Mouse (Mus musculus) heart, embryonic 14.5 days (tissue): Measurements from ENCODE around the gene Ttc21b. TPM values are rescaled to one million over a fixed set of nuclear protein-coding genes. Genes with fewer than 3 reads are reported as not detected.
"Not testable (repeated sequence)": the region's sequence is repeated elsewhere in the genome, so short reads cannot be mapped to it uniquely, and the experiment has no call there.

Experiments used
- ATAC-seq: fragments of 200-750 bp; cut with Nextera tagmentation; 2 replicates; pipeline ENCODE4 v1.8.0; 2017; ENCODE audit warnings: low read depth, moderate TSS enrichment; ENCODE audit not compliant: insufficient number of reproducible peaks, insufficient read depth, low FRiP score
- H3K27ac ChIP-seq, 2 experiments: fragments of 200-500 bp in 1 of 2; fragments of 300-500 bp in 1 of 2; sonication (generic) in 1 of 2; replicated peaks in 1 of 2; 2 replicates each; pipeline ENCODE4 v1.5.1; 2012 to 2014; ENCODE audit warnings: low read depth in 2 of 2, low read length in 2 of 2, control low read depth in 1 of 2, mild to moderate bottlenecking in 1 of 2, mixed read lengths in 1 of 2; ENCODE audit not compliant: control insufficient read depth in 1 of 2, insufficient read depth in 1 of 2
- H3K27me3 ChIP-seq: fragments of 300-500 bp; sonication (generic); 2 replicates; pipeline ENCODE4 v1.6.1; 2014; ENCODE audit warnings: mild to moderate bottlenecking, low read length, control low read depth; ENCODE audit not compliant: control insufficient read depth, insufficient read depth
- H3K36me3 ChIP-seq: fragments of 300-500 bp; sonication (generic); 2 replicates; pipeline ENCODE4 v1.6.1; 2014; ENCODE audit warnings: mild to moderate bottlenecking, control low read depth, low read length, mixed read lengths; ENCODE audit not compliant: control insufficient read depth, insufficient read depth
- H3K4me1 ChIP-seq, 2 experiments: fragments of 200-500 bp in 1 of 2; fragments of 300-500 bp in 1 of 2; sonication (generic) in 1 of 2; 2 replicates each; pipeline ENCODE4 v1.6.1; 2012 to 2014; ENCODE audit warnings: low read length in 2 of 2, control low read depth in 1 of 2, mixed read lengths in 1 of 2; ENCODE audit not compliant: control insufficient read depth in 2 of 2, insufficient read depth in 2 of 2
- H3K4me2 ChIP-seq: fragments of 300-500 bp; sonication (generic); 2 replicates; pipeline ENCODE4 v1.6.1; 2014; ENCODE audit warnings: mild to moderate bottlenecking, low read length
- H3K4me3 ChIP-seq, 2 experiments: fragments of 200-500 bp in 1 of 2; fragments of 300-500 bp in 1 of 2; sonication (generic) in 1 of 2; 2 replicates each; pipeline ENCODE4 v1.5.1; 2012 to 2014; ENCODE audit warnings: low read length in 2 of 2, mild to moderate bottlenecking in 2 of 2, control low read depth in 1 of 2, low read depth in 1 of 2, moderate library complexity in 1 of 2; ENCODE audit not compliant: control insufficient read depth in 1 of 2, insufficient read depth in 1 of 2
- H3K9ac ChIP-seq: fragments of 300-500 bp; sonication (generic); 2 replicates; pipeline ENCODE4 v1.6.1; 2014; ENCODE audit warnings: mild to moderate bottlenecking, low read length
- H3K9me3 ChIP-seq: fragments of 300-500 bp; sonication (generic); 2 replicates; pipeline ENCODE4 v1.6.1; 2016; ENCODE audit warnings: low read length, control low read depth; ENCODE audit not compliant: control insufficient read depth
- WGBS: fragments of 180-500 bp; shearing (Covaris S2); extraction: QIAGEN DNeasy Blood & Tissue Kit; methylation state at CpG from one replicate; pipeline ENCODE4 v1.1.7; 2014; 5-methylcytosine and 5-hydroxymethylcytosine counted together
- polyA plus RNA-seq: library from polyadenylated mRNA; unstranded; fragments of >200 nt; fragmentation: Nextera tagmentation; extraction: Ambion mirVana; gene quantifications from 2 replicates; pipeline ENCODE4 v1.2.1, GENCODE M21; 2014

Ttc21b gene
- polyA plus RNA-seq, 1 experiment from 2014 or later: 6.0 TPM

DNA sequence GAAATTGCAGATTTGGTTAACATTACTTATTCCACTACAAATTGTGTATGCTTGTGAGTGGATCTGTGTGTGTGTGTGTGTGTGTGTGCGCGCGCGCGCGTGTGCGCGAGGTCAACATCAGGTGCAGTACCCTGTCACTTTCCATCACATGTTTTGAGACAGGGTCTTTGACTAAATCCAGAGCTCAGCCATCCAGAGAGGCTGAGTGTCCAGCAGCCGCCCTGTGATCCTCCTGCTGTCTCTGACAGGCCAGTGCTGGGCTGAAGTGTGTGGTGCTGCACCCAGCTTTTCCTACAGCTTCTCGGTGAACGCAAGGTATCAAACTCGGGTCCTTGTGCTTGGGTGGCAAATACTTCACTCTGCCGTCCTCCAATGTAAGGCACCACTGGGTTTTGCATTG is 47.1 kb downstream of the Ttc21b start:
- Histone ChIP-seq H3K27me3 (no peaks in the 10 kb centered on the region), H3K9ac (no peak overlapping the region), H3K36me3 (peaks cover 25% of the 10 kb centered on the region), H3K4me3 (no peak overlapping the region), H3K4me2 (no peak overlapping the region), H3K4me1 (no peaks in the 10 kb centered on the region), H3K27ac (no peak overlapping the region), H3K9me3 (no peaks in the 10 kb centered on the region)
- no peak for ATAC-seq
- 92% methylated on average over 13 of the region's 13 CpGs for WGBS

DNA sequence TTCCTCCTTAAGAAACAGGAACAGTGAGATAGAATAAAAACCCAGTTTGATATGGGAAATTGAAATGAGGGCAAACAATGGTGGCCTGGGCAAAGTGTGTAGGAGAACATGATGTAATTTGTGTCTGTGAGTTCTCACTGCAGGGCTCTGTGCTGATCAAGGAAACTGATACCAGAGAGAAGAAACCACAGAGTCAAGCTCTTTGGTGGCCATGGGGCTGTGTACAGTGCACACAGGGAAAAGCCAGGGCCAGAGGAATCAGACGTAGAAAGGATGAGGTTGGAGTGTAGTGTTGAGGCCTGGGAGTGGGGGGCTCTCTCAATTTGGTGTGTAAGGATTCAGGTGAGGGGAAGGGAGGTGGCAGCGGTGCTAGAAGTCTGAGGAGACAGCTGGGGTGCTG is 49.6 kb downstream of the Ttc21b start:
- H3K4me3 ChIP-seq: no peak overlapping the region
- no peaks in the 10 kb centered on the region for H3K4me1 ChIP-seq
- H3K9ac ChIP-seq: no peak overlapping the region
- 85% methylated on average over 2 of the region's 2 CpGs for WGBS
- H3K9me3 ChIP-seq: no peaks in the 10 kb centered on the region
- no peak for ATAC-seq
- H3K27ac ChIP-seq: no peak overlapping the region
- peaks cover 25% of the 10 kb centered on the region for H3K36me3 ChIP-seq
- no peak overlapping the region for H3K4me2 ChIP-seq
- no peaks in the 10 kb centered on the region for H3K27me3 ChIP-seq

GRCm38 (mm10) chr2:66204218-66204617 is 52.2 kb downstream of the Ttc21b start:
- WGBS: 82% methylated on average over 2 of the region's 2 CpGs

DNA sequence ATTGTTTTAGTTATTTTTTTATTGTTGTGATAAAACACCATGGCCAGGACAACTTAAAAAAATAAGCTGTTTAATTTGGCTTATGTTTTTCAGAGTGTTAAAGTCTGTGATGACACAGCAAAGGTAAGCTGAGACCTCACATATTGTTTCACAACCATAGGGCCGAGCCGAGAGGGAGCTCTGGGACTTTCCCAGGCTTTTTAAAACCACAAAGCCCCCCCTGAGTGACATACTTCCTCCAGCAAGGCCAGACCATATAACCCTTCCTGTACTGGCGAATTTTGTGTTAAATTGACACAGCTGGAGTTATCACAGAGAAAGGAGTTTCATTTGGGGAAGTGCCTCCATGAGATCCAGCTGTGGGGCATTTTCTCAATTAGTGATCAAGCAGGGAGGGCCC is 56.2 kb downstream of the Ttc21b start:
- 74% methylated on average over 3 of the region's 3 CpGs for WGBS
- no peak overlapping the region for H3K27ac ChIP-seq
- no peaks in the 10 kb centered on the region for H3K9me3 ChIP-seq
- no peak overlapping the region for H3K4me3 ChIP-seq
- no peak overlapping the region for H3K9ac ChIP-seq
- peaks cover 14% of the 10 kb centered on the region; the same call in 1 of the 2 replicates for H3K36me3 ChIP-seq
- no peak overlapping the region for H3K4me2 ChIP-seq
- H3K4me1 ChIP-seq: no peaks in the 10 kb centered on the region
- no peak for ATAC-seq
- H3K27me3 ChIP-seq: no peaks in the 10 kb centered on the region

More at GRCm38 (mm10) chr2:66204218-66204617, 52.2 kb downstream of the Ttc21b start:
- no peak overlapping the region for H3K4me3 ChIP-seq
- no peak overlapping the region for H3K9ac ChIP-seq
- ATAC-seq: no peak
- no peaks in the 10 kb centered on the region for H3K27me3 ChIP-seq
- H3K4me1 ChIP-seq: no peaks in the 10 kb centered on the region
- no peak overlapping the region for H3K4me2 ChIP-seq
- H3K27ac ChIP-seq: no peak overlapping the region
- H3K36me3 ChIP-seq: peaks cover 28% of the 10 kb centered on the region
- no peaks in the 10 kb centered on the region for H3K9me3 ChIP-seq

GRCm38 (mm10) chr2:66191691-66192100 is 64.7 kb downstream of the Ttc21b start:
- 91% methylated on average over 13 of the region's 13 CpGs for WGBS
- no peaks in the 10 kb centered on the region for H3K4me1 ChIP-seq
- no peak overlapping the region for H3K4me3 ChIP-seq
- no peak overlapping the region for H3K27ac ChIP-seq
- no peak for ATAC-seq
- H3K9ac ChIP-seq: no peak overlapping the region
- no peaks in the 10 kb centered on the region for H3K27me3 ChIP-seq
- H3K9me3 ChIP-seq: no peaks in the 10 kb centered on the region
- H3K4me2 ChIP-seq: no peak overlapping the region
- peaks cover 8% of the 10 kb centered on the region; the same call in 1 of the 2 replicates for H3K36me3 ChIP-seq

DNA sequence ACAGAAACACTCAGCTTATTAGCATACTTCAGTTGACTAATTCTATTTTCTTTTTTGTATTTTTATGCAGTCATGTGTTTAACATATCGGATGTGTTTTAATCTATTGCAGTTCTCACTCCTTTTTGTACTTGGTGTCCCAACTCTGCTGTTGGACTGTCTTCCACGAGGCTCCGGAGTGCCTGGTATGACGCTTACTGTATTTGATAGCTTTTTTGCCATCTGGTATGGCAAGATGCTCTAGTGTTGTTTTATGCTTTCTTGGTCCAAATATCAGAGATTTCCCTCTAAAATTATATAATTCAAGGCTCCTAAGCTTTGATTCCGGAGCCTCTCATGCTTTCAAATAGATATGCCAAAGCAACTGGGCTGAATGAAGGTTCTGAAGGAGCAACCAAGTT is 66.3 kb downstream of the Ttc21b start:
- H3K36me3 ChIP-seq: 0 out of 2 replicates have a peak, but pooled peaks cover 8% of the 10 kb centered on the region
- WGBS: 91% methylated on average over 5 of the region's 5 CpGs
- H3K4me2 ChIP-seq: no peak overlapping the region
- no peaks in the 10 kb centered on the region for H3K4me1 ChIP-seq
- no peak overlapping the region for H3K4me3 ChIP-seq
- no peaks in the 10 kb centered on the region for H3K9me3 ChIP-seq
- H3K27ac ChIP-seq: no peak overlapping the region
- no peaks in the 10 kb centered on the region for H3K27me3 ChIP-seq
- ATAC-seq: no peak
- H3K9ac ChIP-seq: no peak overlapping the region

GRCm38 (mm10) chr2:66189197-66189596 is 67.2 kb downstream of the Ttc21b start:
- H3K4me1 ChIP-seq, H3K27me3 ChIP-seq, H3K27ac ChIP-seq, H3K4me3 ChIP-seq, H3K9ac ChIP-seq, H3K4me2 ChIP-seq, ATAC-seq, H3K36me3 ChIP-seq, H3K9me3 ChIP-seq: not testable (repeated sequence)
- 95% methylated on average over 12 of the region's 12 CpGs for WGBS

- no peaks in the 10 kb centered on the region for H3K27me3 ChIP-seq
- 75% methylated on average over 6 of the region's 6 CpGs for WGBS
- no peak overlapping the region for H3K4me2 ChIP-seq
- H3K4me3 ChIP-seq: no peak overlapping the region
- H3K4me1 ChIP-seq: no peaks in the 10 kb centered on the region
- H3K36me3 ChIP-seq: 0 out of 2 replicates have a peak, but pooled peaks cover 8% of the 10 kb centered on the region
- no peak overlapping the region for H3K27ac ChIP-seq
- no peak for ATAC-seq
- H3K9me3 ChIP-seq: no peaks in the 10 kb centered on the region
- H3K9ac ChIP-seq: no peak overlapping the region
Observed at GRCm38 (mm10) chr2:66187520-66187919, 68.9 kb downstream of the Ttc21b start.
